Mouse (Mus musculus) neutrophil, adult 5-6 weeks (primary cell): ENCODE data around the gene Lrrc36. TPM values are rescaled to one million over a fixed set of nuclear protein-coding genes. Genes with fewer than 3 reads are reported as not detected.

Source experiments
- ATAC-seq: fragments of 151-379, 151-347 bp; 2 replicates; pipeline ENCODE4 v1.8.0; 2017; ENCODE audit warnings: mild to moderate bottlenecking, moderate TSS enrichment; ENCODE audit not compliant: insufficient number of reproducible peaks, poor library complexity, low FRiP score, severe bottlenecking; ENCODE audit errors: extremely low read depth
- total RNA-seq: library from RNA; stranded (forward); fragments of 200-1000 nt; gene quantifications from 2 replicates; pipeline ENCODE4 v1.2.3, GENCODE M21; 2017

Lrrc36 gene
- total RNA-seq, 1 experiment from 2014 or later: not detected

DNA sequence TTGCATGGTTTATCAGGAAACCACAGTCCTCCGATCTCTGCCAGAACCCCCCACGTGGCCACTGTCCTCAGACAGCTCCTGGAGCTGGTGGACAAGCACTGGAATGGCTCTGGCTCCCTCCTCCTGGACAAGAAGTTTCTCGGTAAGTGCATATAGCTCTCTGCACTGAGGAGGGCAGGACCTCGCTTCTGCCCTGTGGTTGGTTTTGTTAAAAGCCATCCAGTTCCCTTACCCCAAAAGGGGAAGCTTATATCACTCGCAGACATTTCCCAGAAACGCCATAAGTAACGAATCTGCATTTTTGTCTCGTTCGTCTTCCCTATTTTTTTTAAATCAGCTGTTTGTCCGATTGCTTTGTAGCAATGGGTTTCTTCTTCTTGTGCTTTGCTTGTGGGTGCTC, 41.8 kb downstream of the Lrrc36 start:
- no peak for ATAC-seq

DNA sequence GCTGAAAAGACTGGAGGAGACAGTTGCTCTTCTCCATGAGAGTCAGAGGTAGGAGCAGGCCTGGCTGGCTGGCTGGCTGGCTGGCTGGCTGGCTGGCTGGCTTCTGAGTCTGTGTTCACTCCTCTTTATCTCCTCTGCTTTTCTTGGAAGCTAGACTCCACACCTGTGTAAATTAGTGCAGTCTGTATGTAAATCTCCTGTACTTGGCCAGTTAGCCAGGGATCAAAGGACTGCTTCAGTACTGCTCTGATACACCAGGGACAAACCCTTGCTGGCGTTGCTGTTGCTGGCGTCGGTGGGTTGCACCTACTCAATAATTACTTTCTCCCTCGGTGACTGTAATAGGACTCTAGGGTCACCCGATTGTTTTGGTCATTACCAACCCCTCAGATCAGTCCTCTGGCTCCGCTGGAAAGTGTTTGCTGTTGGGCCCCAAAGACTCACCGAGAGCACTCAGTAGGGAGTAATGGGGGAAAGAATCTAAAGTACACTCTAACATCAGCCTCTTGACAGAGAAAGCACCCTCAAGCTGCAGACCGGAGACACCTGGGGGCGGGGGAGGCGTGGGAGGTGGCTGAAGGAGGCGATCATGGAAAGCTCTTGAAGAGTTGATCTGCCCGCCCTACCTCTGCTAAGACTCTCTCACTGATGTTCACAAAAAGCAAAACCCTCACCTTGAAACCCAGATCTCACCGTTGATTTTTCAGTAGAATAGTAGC, 47.9 kb downstream of the Lrrc36 start:
- no peak for ATAC-seq

DNA sequence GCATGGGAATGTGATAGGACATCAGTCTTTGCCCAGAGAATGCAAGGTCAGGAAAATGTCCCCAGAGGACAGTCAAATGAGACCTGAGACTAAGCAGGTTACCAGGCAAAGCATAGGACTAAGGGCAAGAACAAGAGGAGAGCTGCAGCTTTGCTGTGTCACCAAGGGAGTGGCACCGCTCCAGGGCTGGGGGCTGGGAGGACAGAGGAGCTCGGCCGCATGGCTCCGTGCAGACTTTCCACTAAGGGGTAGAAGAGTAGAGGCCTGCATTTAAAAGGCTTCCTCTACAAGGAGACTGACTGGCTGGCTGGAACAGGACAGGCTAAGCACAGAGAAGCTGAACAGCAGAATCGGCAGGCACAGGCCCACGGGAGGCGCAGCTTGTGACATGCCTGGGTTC, 51.2 kb downstream of the Lrrc36 start:
- ATAC-seq: no peak

DNA sequence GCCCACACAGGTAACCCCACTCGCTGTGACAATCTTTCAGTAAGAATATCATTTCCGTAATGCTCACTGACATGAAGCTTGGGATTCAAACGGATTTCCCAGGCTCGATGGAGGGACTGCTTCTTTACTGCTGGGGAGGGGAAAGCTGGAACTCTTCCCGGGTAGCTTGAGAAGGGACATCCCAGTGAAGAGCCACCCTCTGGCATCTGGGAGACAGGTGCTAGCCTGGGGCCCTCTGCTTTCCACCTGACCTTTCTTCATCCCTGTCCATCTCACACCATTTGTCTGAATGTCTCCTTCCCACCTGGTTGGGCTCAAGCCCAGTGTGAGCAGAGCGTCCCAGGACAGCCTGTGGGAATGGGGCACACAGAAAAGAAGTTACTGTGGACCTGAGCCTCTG, 52.9 kb downstream of the Lrrc36 start:
- no peak for ATAC-seq

DNA sequence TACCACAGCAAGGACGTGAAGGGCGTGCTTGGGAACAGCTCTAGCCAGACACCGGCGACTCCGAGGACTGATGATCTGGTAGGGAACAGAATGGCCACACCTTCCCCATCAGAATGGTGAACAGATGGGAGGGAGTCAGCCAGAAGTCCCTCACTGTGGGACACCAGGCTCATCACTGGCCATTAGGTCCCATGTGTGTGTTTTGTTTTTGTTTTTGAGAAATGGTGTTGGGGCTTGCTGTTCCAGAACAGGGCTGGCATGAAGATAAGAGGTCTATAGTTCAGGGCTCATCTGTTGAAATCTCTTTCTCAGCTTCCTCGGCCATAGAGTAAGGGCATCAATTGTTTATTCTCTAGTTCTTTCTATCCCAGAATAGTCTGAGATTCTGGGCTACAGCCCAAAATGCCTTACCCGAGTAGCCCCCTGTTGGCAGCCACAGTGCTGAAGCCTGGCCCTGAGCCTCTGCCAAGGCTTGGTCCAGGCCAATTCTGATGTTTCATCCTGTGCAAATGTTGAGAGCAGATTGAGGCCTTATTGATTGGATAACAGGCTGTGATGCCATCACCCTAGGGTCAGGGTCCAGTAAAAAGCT, 53.4 kb downstream of the Lrrc36 start:
- ATAC-seq: no peak

DNA sequence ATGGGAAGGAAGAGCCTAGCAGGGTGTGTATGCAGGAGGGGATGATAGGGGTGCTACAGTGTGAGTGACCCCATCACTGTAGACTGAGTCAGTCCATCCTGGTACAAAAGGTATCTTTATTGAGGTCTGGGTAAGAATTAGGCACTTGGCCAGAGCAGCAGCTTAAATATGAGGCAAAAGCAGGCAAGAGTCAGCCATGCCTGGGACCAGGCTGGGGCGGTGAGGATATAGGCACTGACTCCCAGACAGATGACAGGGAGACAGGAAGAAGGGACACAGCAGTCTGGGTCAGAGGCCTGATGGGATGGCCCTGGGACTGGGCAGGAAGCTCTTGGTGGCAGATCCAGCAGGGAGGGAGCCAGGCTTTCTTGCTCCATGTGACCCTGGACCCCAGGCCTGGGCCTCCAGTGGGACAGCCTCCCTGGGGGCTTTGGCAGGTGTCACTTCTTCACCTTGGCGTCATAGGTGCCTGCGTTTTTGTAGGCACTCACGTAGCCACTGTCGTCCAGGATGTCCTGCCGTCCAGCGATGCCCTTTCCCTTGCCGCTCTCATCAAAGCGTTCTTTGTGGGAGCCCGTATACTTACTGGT, 54.1 kb downstream of the Lrrc36 start:
- ATAC-seq: no peak

DNA sequence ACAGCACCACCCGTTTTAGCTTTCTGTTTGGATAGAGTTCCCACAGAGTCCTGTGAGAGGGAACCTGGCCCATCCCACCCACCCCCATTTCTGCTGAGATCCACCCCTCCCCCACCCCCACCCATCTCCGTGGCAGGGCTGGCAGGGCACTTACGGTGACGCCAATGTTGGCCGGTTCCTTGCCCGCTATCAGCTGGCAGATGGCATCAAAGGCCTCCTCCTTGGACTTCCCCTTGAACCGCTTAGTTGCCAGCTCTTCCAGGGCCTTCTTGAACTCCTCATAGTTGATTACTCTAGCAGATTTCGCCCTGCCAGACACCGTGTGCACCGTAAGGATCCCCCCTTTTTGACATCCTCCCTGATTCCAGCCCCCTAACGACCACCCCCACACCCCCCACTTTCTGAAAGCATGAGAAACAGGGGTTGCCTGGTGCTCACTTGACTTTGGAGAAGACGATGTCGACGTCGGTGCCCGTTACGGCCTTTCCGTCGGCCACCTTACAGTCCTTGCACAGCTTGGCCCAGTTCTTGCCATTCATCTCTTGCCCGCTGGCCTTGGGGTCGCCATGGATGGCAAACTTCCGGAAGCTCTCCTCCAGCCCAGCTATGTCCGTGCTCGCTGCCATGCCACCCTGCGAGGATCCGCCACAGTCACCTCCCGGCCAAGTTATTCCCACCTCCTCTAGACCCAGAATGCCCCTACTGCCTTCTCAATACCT, 54.8 kb downstream of the Lrrc36 start:
- no peak for ATAC-seq

DNA sequence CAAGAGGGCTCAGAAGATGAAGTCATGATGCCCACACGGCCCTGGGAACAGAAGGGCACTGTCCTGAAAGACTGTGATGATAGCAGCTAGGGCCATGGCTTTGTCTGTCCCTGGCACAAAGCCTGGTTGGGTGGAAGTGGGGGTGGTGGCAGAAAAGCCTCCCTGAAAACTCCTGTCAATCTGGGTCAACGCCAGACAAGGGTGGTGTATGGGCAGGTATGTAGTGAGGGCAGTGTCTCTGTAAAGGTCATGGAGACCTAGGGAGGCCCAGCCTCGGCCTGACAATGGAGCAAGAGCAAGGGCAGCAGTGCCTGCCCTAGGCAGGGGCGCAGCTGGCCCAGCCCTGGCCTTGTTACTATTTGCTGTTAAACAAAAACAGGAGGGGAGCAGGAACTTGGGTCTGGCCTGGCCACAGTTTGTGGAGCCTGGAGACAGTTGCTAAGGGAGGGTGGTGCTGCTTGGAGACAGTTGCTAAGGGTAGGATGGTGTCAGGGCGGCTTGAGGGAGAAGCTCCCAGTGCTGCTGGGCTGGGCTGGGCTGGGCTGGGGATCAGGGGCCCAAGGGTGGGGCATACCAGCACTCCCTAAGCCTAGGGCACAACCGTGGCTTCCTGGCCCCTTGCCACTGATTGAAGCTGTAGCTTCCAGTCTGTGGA, 55.8 kb downstream of the Lrrc36 start:
- no peak for ATAC-seq

DNA sequence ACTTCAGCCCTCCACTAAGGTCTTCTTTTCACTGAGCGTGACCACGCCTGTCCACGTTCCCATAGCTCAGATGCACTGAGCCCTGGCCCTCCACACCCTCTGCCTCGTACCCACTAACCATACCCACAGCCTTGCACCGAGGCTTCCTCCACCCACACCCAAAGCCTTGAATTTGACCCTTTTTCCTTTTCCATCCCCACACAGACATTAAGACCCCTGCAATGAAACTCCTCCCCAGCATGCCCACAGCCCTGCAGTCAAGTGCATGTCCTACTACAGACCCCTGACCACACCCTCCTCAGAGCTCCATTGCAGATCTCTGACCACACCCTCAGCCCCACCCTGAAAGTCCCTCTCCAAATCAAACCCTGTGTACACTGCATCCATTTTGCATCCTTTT, 56.4 kb downstream of the Lrrc36 start:
- ATAC-seq: no peak

DNA sequence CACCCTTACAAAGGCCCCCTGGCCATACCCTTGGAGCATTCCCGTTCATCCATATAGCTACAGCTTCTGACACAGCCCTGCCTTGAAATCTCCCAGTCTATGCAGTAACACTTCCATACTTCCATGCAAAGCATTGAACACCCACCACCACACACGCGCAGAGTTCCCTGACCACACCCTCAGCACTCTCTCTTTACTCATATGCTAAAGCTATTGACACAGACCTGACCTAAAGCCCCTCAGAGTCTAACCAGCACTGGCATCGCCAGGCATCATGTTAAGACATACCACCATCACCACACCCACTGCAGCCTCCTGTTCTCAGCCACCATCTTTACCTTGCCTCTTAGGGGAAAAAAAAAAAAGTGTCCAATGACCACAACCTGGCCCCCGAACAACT, 56.9 kb downstream of the Lrrc36 start:
- ATAC-seq: no peak

DNA sequence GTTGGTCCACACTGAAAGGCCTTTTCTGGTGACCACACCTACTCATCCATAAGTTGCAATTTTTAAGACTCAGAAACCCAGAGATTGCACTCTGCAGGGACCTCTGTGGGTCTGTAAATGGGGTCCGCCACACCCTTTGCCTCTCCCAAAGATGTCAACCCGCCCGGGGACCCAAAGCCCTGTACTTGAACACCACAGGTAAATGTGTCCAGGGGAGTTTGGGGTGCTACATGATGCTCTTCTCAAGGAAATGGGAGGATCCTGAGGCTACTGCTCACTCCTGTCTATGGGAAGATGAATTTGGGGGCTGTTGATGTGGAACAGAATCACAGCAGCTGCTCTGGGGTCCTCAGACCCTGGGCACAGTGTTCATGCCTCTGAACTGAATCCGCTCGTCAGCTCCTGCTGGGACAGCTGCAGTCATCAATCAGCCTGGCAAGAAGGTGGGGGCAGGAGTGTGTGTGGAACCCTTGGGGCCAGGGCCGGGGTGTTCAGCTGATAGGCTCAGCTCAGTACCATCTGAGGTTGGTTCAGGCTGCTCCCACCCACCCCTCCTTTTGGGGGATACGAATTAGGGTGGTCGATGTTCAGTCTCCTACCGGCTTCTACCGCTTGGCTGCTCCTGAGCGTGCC, 57.4 kb downstream of the Lrrc36 start:
- ATAC-seq: no peak

DNA sequence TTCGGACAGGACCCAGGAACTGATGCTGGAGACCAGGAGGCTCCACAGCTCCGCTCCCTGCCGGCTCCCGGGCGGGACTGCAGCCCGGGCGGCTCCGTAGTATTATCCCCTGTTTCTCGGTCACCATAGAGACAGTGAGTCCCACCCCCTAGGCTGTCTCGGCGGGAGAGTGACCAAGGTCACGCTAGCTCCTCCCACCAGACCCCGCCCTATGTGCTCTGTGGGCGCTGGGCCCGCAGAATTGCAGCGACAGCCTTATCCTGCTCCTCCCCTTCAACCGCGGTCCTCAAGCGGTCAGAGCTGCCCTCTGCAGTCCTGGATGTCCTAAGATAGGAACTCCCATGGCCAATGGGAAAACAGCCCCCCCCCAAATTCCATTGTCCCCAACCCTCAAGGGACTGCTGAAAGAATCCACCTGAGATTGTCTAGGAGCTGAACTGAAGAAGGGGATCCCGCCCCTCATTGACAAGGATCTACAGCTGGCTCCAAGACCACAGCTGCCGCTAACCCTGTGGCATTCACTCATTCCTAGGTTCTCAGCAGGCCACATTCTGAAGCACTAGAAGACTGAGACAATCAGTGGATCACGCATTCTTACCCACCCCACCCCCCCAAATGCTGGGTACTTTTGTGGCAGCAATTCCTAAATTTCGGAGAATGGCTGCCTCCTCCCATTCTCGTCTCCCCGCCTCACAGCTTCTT, 58.1 kb downstream of the Lrrc36 start, which contains the start of gene Tppp3:
TSS of gene Tppp3 (minus strand) at position 213 of the 702 bp plus-strand sequence.
- peak; percentile 10; the same call in 1 of the 2 replicates for ATAC-seq

DNA sequence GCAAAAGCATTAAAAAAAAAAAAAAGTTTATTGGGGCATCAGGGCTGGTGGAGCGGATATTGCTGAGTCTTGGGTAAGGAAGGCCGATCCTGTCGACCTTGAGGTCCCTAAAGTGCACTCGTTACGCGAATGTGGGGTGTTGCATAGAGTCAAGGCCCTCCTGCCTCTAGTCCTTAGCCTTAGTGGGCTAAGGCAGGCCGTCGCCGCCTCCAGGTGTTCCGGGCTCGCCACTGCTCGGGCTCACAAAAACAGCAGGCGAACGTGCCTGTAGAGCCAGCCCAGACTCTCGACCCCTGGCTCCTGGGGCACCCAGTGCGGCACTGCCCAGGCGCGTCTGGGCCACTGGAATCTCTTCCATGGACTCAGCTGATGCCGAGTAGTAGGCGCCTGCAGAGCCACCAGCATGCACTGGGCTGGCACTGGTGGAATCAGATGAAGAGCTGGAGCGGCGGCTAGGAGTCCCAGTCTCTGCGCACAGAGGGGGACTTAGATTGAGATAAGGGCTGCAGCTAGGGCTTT, 59.1 kb downstream of the Lrrc36 start:
- no peak for ATAC-seq

DNA sequence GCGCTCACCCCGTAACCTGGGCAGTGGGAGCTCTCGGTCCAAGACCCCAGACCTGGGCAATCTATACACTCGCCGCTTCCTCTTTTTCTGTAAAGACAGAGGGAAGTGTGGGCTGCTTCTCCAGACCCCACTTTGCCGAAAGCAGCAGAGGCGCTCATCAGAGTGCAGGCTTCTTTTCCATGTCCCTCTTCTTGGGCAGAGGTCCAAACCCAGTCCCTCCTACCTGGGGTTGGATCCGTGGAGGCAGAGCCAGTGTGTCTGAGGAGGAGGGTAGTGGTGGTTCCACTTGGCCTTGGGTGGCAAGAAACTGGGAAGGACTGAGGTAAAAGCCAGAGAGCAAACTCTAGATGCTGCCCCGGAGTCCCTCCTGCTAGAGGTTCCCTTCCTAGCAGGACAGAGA, 59.6 kb downstream of the Lrrc36 start:
- ATAC-seq: no peak

DNA sequence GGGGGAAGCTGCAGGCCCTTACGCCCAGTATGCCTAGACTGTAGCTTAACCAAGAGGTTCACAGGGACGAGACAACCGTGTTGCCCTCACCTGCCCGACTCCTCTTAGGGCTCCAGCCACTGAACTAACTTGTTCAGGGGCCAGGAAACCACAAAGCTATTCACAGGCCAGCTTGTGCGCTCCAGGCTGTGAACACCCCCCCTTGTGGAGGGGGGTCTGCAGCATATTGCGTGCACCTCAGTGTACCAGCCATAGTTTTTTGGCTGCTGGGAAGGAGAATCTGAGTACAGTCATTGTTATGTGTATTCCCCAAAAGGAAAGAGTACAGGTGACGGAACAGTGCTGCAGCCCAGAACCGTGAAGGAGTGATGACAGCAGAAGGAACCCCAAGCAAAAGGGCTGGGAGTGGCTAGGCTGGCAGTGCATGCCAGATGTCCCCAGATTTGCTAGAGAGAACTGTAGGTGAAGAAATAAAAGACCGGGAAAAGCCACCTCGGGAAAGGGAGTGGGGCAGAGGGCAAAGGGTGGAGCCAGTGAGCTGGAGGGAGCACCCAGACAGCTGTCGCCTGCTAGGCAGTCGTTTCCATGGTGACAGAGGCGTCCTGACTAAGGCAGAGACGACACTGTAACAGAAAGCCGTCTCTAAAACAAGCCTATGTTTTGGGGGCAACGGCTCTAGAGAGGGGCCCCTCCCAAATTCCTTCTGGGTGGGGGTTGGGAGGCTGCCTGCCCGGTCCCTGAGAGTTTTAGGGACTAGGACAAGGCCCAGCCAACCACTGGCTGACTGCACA, 60.6 kb downstream of the Lrrc36 start:
- no peak for ATAC-seq

DNA sequence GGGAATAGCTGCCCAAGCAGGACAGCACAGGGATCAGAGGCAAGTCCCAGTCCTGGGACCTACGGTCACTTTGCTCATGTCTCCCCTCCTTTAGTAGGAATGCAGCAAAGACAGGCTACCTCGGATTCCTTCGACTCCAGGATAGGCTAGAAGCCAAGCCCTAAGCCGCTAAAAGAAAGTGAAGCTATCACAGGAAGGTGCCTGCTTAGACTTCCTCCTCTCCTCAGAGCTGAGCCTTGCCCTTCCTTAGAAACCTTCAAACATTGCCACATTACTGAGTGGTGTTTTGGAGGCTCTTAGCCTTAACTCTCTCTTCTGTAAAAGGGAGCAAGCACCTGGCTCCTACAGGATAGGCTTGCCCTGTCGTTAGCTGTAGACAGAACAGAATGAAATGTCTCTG, 61.3 kb downstream of the Lrrc36 start:
- ATAC-seq: no peak

DNA sequence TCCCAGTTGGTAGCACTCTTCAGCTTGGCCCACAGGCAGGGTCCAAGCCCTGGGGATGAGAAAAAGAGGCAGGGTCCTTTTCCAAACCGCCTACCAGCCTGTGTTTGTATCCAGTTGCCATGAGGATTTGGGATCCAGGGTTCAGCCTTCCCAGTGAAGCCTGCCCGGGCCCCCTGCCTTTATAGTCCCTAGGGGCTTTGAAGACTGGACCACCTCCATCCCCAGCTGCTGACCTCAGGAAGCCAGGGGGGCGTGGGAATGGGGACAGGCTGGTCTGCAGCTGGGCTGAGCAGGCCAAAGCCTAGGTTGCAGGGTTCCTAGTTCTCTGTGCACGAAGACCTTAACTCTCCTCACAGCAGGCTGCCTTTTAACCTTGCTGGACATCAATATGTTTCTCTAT, 61.9 kb downstream of the Lrrc36 start:
- no peak for ATAC-seq
